Mouse (Mus musculus) embryonic facial prominence, embryonic 10.5 days (tissue): Measurements from ENCODE around the gene Robo3. TPM values are rescaled to one million over a fixed set of nuclear protein-coding genes. Genes with fewer than 3 reads are reported as not detected.

Experiments
- DNase-seq: peaks from one replicate; pipeline ENCODE4 v3.0.0-alpha.2; 2017; ENCODE audit warnings: low spot score
- H3K27ac ChIP-seq: fragments of 300-500 bp; sonication (generic); replicated peaks from 2 replicates; pipeline ENCODE4 v1.5.1; 2016; ENCODE audit warnings: mild to moderate bottlenecking
- H3K27me3 ChIP-seq: fragments of 300-500 bp; sonication (generic); replicated peaks from 2 replicates; pipeline ENCODE4 v1.6.1; 2016; ENCODE audit warnings: low read depth, mild to moderate bottlenecking; ENCODE audit not compliant: poor library complexity, severe bottlenecking
- H3K36me3 ChIP-seq: fragments of 300-500 bp; sonication (generic); replicated peaks from 2 replicates; pipeline ENCODE4 v1.6.1; 2016; ENCODE audit warnings: mild to moderate bottlenecking, moderate library complexity
- H3K4me1 ChIP-seq: fragments of 300-500 bp; sonication (generic); 2 replicates; pipeline ENCODE4 v1.6.1; 2016
- H3K4me3 ChIP-seq: fragments of 300-500 bp; sonication (generic); 2 replicates; pipeline ENCODE4 v1.5.1; 2016; ENCODE audit warnings: mild to moderate bottlenecking, moderate library complexity
- H3K9me3 ChIP-seq: fragments of 300-500 bp; sonication (generic); 2 replicates; pipeline ENCODE4 v1.6.1; 2016; ENCODE audit warnings: mild to moderate bottlenecking
- WGBS: fragments of 180-500 bp; shearing (Covaris S2); methylation state at CpG from one replicate; pipeline ENCODE4 v1.1.7; 2016; 5-methylcytosine and 5-hydroxymethylcytosine counted together
- polyA plus RNA-seq: library from polyadenylated mRNA; unstranded; fragments of >200 nt; fragmentation: Nextera tagmentation; extraction: Ambion mirVana; gene quantifications from 2 replicates; pipeline ENCODE4 v1.2.1, GENCODE M21; 2016

Robo3 gene
- polyA plus RNA-seq, 1 experiment from 2014 or later, result 4.1 TPM

- no peak for DNase-seq
- Histone ChIP-seq H3K36me3 (no peaks in the 10 kb centered on the region), H3K4me3 (no peak overlapping the region), H3K27ac (no peak overlapping the region), H3K27me3 (peaks cover 12% of the 10 kb centered on the region), H3K9me3 (no peaks in the 10 kb centered on the region), H3K4me1 (no peaks in the 10 kb centered on the region)
- WGBS, result 84% methylated on average over 2 of the region's 2 CpGs
Measured at GRCm38 (mm10) chr9:37390891-37391290, 42.2 kb downstream of the Robo3 start.

GRCm38 (mm10) chr9:37384284-37385182 lies 48.5 kb downstream of the Robo3 start:
- Histone ChIP-seq H3K4me1 (peaks cover 10% of the 10 kb centered on the region), H3K27ac (peak overlapping the region; percentile 81)

GRCm38 (mm10) chr9:37383161-37383560 lies 49.9 kb downstream of the Robo3 start:
- Histone ChIP-seq H3K27ac (no peak overlapping the region), H3K4me3 (no peak overlapping the region), H3K9me3 (no peaks in the 10 kb centered on the region), H3K36me3 (no peaks in the 10 kb centered on the region), H3K27me3 (peaks cover 57% of the 10 kb centered on the region), H3K4me1 (peaks cover 10% of the 10 kb centered on the region)
- 91% methylated on average over 6 of the region's 6 CpGs for WGBS
- no peak for DNase-seq

More at GRCm38 (mm10) chr9:37384284-37385182, 48.5 kb downstream of the Robo3 start:
- peaks cover 57% of the 10 kb centered on the region for H3K27me3 ChIP-seq
- DNase-seq, result peak; percentile 79
- H3K9me3 ChIP-seq, result no peaks in the 10 kb centered on the region
- no peaks in the 10 kb centered on the region for H3K36me3 ChIP-seq
- WGBS, result 9% methylated on average over 54 of the region's 54 CpGs
- peak overlapping the region; percentile 58 for H3K4me3 ChIP-seq

GRCm38 (mm10) chr9:37375718-37376117 lies 57.3 kb downstream of the Robo3 start:
- Histone ChIP-seq H3K4me3 (no peak overlapping the region), H3K36me3 (no peaks in the 10 kb centered on the region), H3K27me3 (no peaks in the 10 kb centered on the region), H3K4me1 (no peaks in the 10 kb centered on the region), H3K27ac (no peak overlapping the region), H3K9me3 (no peaks in the 10 kb centered on the region)
- 90% methylated on average over 5 of the region's 5 CpGs for WGBS
- DNase-seq, result no peak

GRCm38 (mm10) chr9:37371232-37371801 lies 61.7 kb downstream of the Robo3 start:
- H3K36me3 ChIP-seq, result no peaks in the 10 kb centered on the region
- WGBS, result 89% methylated on average over 7 of the region's 7 CpGs
- H3K4me3 ChIP-seq, result no peak overlapping the region
- no peaks in the 10 kb centered on the region for H3K4me1 ChIP-seq
- H3K27ac ChIP-seq, result no peak overlapping the region
- no peaks in the 10 kb centered on the region for H3K27me3 ChIP-seq
- DNase-seq, result no peak
- H3K9me3 ChIP-seq, result no peaks in the 10 kb centered on the region

- Histone ChIP-seq H3K27ac (no peak overlapping the region), H3K9me3 (no peaks in the 10 kb centered on the region), H3K4me1 (no peaks in the 10 kb centered on the region), H3K36me3 (no peaks in the 10 kb centered on the region), H3K27me3 (no peaks in the 10 kb centered on the region), H3K4me3 (no peak overlapping the region)
- no peak for DNase-seq
- 80% methylated on average over 8 of the region's 8 CpGs for WGBS
Measured at GRCm38 (mm10) chr9:37368860-37369259, 64.2 kb downstream of the Robo3 start.

- Histone ChIP-seq H3K4me3 (no peak overlapping the region), H3K9me3 (no peaks in the 10 kb centered on the region), H3K27me3 (no peaks in the 10 kb centered on the region), H3K4me1 (no peaks in the 10 kb centered on the region), H3K27ac (no peak overlapping the region), H3K36me3 (no peaks in the 10 kb centered on the region)
- WGBS, result 82% methylated on average over 11 of the region's 11 CpGs
- no peak for DNase-seq
Measured at GRCm38 (mm10) chr9:37368081-37368830, 64.8 kb downstream of the Robo3 start.

- 82% methylated on average over 17 of the region's 17 CpGs for WGBS
- Histone ChIP-seq H3K4me1 (no peaks in the 10 kb centered on the region), H3K36me3 (no peaks in the 10 kb centered on the region), H3K4me3 (no peak within 1 kb of the TSS), H3K9me3 (no peaks in the 10 kb centered on the region), H3K27ac (no peak within 1 kb of the TSS), H3K27me3 (no peaks in the 10 kb centered on the region)
- DNase-seq, result no peak
Measured at GRCm38 (mm10) chr9:37367301-37368080, 65.6 kb downstream of the Robo3 start, which contains the start of gene Hepacam. Gene Hepacam (plus strand): TSS chr9:37367351.

- no peak overlapping the region for H3K4me3 ChIP-seq
- no peaks in the 10 kb centered on the region for H3K36me3 ChIP-seq
- no peaks in the 10 kb centered on the region for H3K9me3 ChIP-seq
- WGBS, result 64% methylated on average over 5 of the region's 5 CpGs
- H3K27ac ChIP-seq, result no peak overlapping the region
- peaks cover under 1% of the 10 kb centered on the region; the same call in 1 of the 2 replicates for H3K4me1 ChIP-seq
- H3K27me3 ChIP-seq, result no peaks in the 10 kb centered on the region
- DNase-seq, result no peak
Measured at GRCm38 (mm10) chr9:37365706-37366105, 67.3 kb downstream of the Robo3 start.

Other genes with a start within 250 kb of the Robo3 start
- 10.2 and 10.8 TPM in 2 replicates for gene Tmem218, start 225.0 kb downstream of the Robo3 start, polyA plus RNA-seq
- gene Slc37a2, start 177.5 kb downstream of the Robo3 start, polyA plus RNA-seq, result 2.1 and 2.6 TPM in 2 replicates
- 10.2 and 10.3 TPM in 2 replicates for gene Ccdc15, start 84.8 kb downstream of the Robo3 start, polyA plus RNA-seq
- 0.05 TPM in 2 replicates for gene Hepacam, start 65.9 kb downstream of the Robo3 start, polyA plus RNA-seq
- 6.6 and 6.8 TPM in 2 replicates for gene Robo4, start 31.3 kb downstream of the Robo3 start, polyA plus RNA-seq
- gene Msantd2, start 56.1 kb upstream of the Robo3 start, polyA plus RNA-seq, result 34.4 and 36.7 TPM in 2 replicates
- 27.0 and 27.5 TPM in 2 replicates for gene Esam, start 94.8 kb upstream of the Robo3 start, polyA plus RNA-seq
- 0.59 and 0.78 TPM in 2 replicates for gene Vsig2, start 106.0 kb upstream of the Robo3 start, polyA plus RNA-seq
- gene Nrgn, start 119.7 kb upstream of the Robo3 start, polyA plus RNA-seq, result 0.48 and 1.0 TPM in 2 replicates
- gene Siae, start 122.5 kb upstream of the Robo3 start, polyA plus RNA-seq, result 3.7 and 4.8 TPM in 2 replicates
- 8.0 and 9.2 TPM in 2 replicates for gene Spa17, start 180.5 kb upstream of the Robo3 start, polyA plus RNA-seq
- 128 and 129 TPM in 2 replicates for gene Tbrg1, start 224.1 kb upstream of the Robo3 start, polyA plus RNA-seq
- gene Panx3, start 236.0 kb upstream of the Robo3 start, polyA plus RNA-seq, result 0.09 TPM in 1 of 2 replicates, not detected in the other